Mouse (Mus musculus) mesoderm, embryonic 11.5 days (tissue): ENCODE measurements around the gene Zfyve28.

Experiments
- DNase-seq: peaks from one replicate; pipeline ENCODE4 v3.0.0-alpha.2; 2012; ENCODE audit warnings: low read depth, low spot score

Zfyve28 gene

DNA sequence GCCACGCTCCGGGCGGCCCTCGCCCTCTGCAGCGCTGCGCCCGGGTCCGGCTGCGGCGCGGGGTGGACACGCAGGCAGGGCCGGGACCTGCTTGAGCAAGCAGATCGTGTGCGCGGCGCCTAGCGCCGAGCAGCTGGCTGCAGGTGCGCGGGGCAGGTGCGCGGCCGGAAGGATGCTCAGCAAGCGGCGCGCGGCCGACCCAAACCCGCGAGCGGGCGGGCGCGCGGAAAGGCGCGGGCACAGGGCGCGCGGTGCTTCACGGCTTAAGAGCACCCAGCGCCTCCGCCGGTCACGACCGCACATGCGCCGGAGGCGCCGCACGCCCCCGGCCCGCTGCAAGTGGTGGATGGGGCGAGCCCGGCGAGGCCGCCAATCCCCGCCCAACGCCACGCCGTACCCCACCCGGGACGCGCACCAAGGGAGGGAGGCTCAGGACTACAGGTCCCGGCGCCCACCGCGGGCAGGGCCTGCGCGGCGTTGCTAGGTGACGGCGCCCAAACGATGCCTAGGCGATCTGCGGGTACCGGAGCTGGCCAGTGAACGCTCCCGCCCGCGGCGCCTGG lies at the start of gene Zfyve28, which contains the start of gene Cfap99:
Zfyve28 (minus strand) TSS at position 296 of the 563 bp plus-strand sequence.
Cfap99 (plus strand) TSS at position 447 of the 563 bp plus-strand sequence.
- DNase-seq, result peak; percentile 94

DNA sequence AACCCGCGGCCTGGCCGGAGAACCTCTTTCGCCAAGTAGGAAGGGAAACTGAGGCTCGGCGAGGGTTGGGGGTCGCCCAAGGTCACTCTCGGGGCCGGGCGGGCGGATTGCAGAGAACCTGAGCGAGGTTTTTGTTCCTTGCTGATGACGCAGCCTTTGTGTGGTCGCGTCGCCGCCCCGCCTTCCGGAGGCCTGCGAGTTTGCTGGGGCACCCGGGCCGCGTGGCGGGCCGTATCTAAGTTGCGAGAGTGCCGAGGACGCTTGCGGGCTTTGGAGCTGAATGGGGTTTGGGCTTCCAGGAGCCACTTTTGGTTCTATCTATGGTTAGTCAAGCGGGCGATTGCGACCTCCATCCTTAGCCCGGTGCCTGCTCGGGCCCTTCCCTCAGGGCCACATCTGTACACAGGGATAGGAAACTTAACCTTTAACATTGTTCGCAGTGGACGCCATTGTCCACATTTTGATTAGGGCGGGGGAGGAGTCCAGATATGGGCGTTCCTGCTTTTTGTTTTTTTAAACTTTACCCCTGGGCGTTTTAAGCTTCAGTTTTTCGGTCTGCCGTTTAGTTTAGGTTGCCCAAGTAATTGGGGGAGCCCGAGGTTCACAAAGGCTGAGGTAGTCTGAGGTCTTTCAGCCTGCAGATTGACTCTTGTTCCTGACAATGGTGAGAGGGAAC lies 48.7 kb upstream of the Zfyve28 start:
- DNase-seq, result peak; percentile 83

DNA sequence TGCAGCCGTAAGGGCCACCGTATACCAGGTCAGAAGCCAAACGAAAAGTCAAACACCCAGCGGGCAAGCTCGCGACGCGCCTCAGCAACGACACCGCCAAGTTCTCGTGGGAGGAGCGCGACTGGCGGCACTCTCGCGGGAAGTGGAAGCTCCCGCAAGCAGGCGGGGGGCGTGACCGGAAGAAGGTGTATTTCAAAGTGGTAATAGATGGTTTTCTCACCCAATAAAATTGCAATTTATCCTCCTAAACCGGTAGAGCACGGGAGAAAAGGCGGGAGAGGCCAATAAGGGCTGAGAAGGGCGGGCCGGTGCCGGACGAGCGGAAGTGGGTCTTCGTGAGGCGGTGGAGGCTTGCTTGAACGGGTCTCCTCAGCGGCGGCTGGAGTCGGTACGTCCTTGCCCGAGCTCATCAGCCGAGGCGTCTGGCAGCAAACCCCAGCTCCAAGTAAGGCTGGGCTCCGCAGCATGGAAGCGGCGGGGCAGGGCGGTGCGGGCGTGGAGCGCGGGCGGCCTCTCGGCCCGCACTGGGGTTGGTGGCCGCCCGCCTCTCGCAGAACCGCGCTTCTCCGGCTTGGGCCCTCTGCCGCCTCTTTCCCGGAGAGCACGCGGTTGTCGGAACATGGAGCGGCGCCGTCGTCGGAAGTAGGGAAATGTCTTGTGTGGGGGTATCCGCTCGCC lies 48.0 kb upstream of the Zfyve28 start, which contains the start of gene Rnf4:
Rnf4 (plus strand) TSS at position 193 of the 678 bp plus-strand sequence.
- DNase-seq, result peak; percentile 98

DNA sequence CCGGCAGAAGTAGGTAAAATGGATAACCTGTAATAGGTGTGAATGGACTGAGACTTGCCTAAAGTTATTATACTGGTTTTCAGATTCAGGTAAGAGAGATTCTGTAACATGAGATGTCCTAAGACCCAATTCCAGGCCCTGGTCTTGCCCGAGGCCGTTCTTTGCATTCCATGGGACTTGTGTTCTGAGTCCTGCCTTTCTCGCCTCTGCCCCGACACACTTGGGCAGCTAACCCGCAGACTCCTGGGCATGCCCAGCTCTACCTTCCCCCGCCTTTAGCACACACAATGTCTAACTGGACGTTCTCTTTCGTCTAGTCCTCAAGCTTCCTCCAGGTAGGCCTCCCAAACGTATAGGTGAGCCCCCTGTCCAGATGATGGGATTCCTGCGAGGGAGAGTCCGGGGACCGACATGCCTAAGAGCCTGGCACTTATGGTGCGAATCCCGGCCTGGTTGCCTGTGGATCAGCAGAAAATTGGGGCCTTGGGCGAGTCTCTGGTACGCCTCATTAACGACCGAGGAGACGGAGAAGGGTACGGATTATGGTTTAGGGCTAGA lies 47.4 kb upstream of the Zfyve28 start:
- DNase-seq, result peak; percentile 41

DNA sequence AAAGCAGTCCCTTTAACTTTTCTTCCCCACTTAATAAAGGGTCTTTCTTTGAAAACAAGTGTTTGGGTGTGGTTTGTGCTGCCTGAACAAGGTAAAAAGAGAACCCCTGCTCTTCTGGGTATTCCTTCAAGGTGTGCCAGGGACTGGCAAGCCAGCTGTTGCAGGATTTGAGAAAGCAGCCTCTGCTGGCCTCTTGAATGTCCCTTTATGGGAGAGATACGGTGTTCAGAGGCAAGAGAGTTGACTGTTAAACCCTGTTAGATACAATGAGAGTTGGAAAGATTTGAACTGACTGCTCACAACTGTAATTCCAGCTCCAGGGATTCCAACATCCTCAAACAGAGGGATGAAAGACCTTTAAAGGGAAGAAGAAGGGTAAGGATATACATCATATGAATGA lies 45.8 kb upstream of the Zfyve28 start:
- DNase-seq, result no peak

DNA sequence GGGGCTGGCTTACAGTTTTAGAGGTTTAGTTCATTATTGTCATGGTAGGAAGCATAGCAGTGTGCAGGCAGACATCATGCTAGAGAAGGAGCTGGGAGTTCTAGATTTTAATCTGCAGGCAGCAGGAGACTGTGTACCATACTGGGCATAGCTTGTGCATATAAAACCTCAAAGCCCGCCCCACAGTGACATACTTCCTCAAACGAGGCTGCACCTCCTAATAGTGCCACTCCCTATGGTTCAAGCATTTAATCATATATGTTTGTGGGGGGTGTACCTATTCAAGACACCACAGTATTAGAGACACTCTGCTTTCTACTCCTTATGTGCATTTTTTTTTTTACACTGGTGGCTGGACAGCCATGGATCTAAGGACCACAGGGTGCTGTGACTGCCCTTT lies 41.9 kb upstream of the Zfyve28 start:
- DNase-seq, result no peak

DNA sequence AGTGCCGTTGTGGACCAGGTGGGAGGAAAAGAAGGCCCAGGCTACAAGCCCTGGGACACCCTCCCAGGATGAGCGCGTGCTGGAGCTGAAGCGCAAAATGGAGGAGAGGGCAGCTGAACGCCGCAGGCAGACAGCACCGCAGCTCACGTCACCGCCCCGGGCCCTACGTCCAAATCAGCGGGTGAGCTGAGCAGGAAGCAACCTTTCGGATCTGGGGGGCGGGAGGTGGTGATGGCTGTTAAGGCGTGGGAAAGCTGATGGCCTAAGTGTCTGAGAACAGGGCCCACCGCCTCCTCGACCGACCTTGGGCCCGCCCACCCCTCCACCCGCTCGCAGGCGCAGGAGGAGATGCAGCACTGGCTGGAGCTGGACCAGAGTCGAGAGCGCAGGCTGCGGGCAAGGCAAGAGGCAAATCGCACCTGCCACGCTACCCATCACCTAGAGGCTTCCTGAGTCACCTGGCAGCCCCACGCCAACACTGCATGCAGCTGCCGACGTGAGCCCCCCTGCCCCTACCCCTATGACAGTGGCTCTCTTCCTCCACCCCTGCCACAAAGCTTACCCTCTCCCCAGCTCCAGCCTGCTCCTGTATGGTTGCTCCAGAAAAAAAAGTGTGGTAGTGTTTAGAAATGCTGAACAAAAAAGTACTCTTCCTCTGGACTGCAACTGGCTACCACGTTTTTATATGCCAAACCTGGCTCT lies 38.8 kb upstream of the Zfyve28 start:
- peak; percentile 36 for DNase-seq

DNA sequence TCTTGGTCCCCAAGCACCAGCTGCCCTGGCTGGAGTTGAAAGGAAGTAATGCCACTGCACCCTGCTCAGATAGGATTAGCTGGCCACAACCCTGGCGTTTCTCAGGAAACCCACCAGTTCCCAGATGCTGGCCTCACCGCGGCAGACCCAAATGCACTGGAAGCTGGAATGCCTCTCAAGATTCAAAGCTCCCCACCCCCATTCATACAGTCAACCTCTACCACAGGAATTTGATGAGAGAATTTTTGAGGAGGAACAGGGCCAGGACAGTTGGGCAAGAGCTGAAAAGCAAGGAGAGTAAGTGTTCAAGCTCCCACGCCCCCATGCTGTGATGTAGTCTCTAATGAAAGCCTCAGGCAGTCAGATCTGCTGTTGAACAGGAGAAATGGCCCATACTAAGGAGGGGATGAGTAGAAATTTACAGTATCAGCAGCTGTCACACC lies 38.0 kb upstream of the Zfyve28 start:
- peak; percentile 27 for DNase-seq

DNA sequence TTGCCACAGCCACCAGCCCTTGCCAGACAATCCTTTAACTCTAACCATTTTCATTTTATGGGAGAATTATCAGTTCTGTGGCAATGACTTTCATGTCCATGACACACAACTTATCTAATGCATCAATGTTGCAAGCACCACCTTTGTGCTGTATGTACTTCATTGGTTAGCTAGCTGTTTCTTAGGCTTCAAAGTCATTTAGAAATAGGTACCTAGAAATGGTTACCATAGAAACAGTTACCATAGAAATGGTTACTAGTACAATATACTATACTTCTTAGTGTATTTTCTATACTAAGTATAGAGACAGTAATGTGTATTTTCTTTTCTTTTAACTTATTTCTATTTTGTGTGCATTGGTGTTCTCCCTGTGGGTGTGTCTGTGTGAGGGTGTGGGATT lies 37.0 kb upstream of the Zfyve28 start:
- DNase-seq, result no peak

DNA sequence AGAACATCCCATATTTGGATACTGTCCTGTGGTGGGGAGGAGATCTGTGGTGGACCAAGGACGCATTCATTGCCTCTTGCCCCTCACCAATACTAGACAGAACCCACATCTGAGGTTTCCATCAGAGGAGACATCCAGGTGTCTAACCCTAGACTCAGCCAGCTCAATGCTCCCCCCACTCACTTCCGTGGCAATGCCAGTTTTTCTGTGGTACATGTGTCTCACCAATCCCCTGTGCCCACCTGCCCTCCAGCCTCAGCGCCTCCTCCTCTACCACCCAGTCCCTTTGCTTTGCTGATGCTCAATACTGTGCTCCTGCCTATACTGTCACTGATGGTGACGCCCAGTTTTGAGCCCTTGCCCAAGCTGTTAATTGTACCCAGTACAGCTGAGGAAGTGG lies 33.0 kb upstream of the Zfyve28 start:
- DNase-seq, result no peak

DNA sequence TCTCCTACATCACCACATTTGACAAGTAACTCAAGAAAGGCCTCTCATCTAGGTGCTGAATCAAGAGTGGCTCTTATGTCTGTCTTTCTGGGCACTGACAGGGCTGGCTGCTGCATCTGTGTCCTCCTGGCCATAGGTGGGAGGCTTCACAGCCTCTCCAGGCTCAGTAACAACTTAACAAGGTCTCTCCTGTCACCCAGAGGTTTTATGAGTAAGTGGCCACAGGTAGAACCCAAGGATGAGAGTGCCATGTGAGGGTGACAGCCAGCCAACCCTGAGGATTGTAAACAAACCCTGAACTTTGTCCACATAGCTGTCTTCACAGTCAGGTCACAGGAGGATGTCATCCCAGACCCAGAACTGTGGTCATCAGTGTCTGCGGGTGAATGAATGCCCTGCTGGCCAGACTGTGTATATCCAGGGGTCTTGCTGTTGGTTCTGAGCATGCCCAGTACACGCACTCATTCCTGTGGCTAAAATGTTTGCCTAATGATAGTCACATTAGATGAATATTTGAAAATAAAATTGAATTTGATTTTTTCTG lies 31.3 kb upstream of the Zfyve28 start:
- DNase-seq, result no peak

DNA sequence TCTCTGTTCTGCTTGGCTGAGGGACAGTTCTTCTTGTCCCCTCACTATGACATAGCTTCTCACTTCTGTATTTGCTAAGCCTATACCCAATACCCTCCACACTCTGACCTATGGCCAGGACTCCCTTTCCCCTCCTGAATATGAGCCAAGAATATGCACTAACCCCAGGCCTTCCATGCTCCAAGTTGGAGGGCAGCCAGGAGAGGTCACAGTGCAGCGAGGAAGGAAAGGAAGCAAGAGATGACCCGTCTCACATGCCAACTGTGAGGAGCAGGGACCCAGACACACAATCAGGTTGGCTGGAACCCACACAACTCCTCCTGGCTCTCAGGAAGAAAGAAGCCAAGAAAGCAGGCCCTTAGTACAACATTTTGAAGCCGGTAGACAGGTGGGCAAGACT lies 20.8 kb upstream of the Zfyve28 start:
- no peak for DNase-seq

DNA sequence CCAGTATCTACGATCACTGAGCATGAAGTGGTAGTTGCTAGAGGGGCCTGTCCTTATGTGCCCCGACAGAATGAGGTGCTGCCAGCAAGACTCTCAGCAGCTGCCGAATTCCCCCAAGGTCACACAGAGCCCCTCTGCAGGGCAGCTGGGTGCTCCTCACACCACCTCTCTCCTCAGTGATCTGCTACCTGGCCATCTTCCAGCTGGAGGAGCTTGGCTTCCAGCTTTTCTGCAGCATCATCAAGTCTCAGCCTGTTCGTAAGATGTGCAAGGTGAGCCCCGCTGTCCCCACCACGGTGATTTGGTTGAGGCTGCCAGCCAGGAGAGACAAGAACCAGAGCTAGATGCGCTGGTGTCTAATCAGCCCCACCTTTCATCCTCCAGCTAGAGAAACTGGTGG lies 14.1 kb upstream of the Zfyve28 start:
- no peak for DNase-seq

DNA sequence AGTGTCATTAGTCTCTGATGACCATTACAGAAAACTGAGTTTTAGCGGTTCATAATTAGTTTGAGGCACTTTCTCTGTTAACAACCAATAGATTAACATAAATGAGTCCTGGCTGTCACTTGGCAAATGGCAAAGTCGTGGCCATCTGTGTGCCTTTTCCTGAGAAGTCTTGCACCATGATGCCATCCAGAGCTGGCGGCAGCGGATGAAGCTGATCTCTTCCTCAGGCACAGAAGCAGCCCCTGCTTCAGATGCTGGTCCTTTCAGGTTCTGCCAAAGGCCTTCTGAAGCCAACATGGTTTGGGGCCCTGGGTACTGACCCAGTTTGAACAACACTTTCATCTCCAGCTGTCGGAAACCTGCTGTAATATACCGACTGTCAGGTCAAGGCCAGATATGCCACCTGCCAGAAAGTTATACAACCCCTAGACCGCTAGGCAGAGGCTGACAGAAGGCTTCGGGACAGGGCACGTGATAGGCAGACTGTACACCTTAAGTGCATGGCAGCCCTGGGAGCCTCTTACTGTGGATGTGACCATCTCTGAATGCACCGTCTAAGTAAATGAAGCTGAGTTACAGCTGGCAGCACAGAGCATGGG lies 10.8 kb upstream of the Zfyve28 start:
- no peak for DNase-seq

DNA sequence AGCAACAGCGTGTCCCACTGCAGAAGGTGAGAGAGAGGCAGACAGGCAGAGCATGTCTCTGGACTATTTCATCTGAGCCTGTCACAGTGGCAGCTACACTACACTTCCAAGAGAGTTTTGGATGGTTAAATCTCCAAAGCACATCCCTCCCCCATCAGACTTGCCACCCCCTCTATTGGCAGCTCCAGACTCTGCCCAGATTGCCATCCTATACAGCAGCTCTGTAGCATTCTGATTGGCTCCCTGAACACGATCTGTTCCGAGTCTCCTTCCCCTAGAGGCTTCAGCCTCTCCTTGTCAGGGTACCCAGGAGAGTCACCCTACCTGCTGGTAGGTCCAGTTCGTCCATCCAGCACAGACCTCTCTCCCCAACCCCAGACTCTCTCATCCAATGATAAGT lies 9.8 kb upstream of the Zfyve28 start:
- DNase-seq, result no peak

DNA sequence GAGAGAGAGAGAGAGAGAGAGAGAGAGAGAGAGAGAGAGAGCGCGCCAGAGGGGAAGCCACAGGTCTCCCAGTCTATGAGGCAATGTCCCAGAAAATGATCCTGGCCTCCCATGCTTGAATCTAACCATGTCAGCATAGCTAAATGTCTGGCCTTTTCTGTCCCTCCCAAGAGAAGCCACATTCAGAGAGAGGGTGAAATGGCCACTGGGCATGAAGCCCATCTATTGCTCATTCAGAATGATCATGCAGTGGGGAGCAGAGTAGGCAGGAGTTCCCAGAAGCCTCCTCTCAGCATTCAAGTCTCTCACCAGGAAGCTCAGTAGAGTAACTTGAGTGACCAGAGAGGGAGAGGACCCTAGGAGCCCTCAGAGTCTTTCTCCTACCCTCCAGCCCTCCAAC lies 6.9 kb upstream of the Zfyve28 start:
- DNase-seq, result no peak

DNA sequence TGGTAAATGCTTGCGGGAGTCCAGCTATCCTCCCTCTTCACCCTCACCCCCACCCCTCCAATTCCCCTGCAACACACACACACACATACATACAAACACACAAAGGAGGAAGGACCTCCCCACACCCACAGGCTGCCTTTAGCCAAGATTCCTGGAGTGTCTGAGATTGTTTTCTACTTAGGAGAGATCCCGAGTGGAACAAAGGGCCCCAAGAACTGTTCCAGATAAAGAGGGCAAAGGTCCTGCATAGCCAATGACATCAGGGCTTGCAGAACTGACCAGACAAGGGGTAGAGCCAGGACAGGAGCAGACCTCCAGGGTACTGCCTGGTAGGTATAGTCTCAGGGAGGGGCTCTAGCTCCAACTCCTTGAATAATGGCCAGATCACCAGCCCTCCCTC lies 6.4 kb upstream of the Zfyve28 start:
- no peak for DNase-seq

DNA sequence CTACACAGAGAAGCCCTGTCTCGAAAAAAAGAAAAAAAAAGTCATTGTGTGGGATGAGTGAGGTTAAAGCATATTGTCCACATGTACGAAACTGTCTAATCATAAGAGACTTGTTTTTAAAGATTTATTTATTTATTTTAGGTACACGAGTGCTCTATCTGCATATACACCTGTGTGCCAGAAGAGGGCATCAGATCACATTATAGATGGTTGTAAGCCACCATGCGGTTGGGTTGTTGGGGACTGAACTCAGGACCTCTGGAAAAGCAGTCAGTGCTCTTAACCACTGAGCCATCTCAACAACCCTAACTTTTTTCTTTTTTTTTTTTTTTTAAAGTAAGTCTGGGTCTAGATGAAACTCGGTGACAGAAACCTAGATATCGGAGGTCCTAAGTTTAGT lies 5.1 kb upstream of the Zfyve28 start:
- no peak for DNase-seq

DNA sequence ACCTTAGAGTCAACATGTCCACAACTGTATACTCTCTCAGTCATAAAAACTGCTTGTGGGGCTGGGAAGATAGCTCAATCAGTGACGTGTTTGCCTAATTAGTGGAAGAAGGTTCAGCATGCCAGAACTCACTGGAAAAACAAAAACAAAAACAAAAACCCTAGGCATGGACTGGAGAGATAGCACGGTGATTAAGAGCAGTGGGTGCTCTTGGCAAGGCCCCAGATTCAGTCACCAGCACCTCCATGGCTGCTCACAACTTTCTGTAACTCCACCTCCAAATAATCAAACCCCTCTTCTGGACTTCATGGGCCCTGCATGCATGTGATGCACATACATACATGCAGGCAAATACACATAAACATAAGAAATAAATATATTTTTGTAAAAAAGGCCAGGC lies 1.0 kb upstream of the Zfyve28 start:
- no peak for DNase-seq

DNA sequence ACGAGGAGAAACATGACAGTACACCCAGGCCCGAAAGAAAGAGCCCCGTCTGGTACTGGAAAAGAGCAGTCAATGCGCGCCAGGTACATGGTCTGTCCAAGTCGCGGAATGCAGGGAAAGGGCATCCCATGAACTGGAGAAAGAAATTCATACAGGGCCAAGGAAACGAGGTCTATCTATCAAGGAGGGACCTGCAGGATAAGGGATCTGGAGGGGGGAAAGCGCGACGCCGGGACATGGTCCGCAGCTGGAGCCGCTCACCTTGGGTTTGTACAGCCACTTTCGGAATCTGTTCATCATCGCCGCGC lies 457 bp downstream of the Zfyve28 start:
- no peak for DNase-seq
